ENCODE assay signal across 13 mouse cellular contexts in the genomic region with DNA sequence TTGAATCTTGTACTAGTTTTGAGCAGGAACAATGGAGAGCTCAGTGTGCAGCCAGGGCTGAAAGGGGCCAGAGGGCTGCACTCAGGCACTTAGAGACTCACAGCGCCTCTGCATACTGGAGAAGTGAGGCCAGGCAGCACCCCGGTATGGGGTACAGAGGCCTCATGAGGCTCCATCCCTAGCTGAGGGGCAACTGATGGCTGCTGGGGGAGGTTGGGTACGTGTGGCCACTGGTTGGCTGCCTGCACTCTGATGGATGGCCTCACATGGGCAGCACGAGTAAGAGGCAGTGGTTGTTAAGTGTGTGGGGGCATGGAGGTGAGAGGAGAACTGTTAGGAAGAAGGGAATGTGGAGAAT. TPM values are rescaled to one million over a fixed set of nuclear protein-coding genes. Genes with fewer than 3 reads are reported as not detected.
DNase-seq lines count a peak whose midpoint lies in the region; ATAC-seq and TF ChIP-seq lines count a peak whose summit lies in the region.
"Had no signal": no experiment of that assay in that cellular context is flagged by ENCODE, and none has a peak within 500 bp of the region (broad histone marks: within the 10 kb centered on the region; RNA-seq: fewer than 3 reads in every experiment).

No protein-coding gene starts in this region.

- no peaks in the 10 kb centered on the region for H3K9me3 ChIP-seq in heart, embryonic 10.5 days
- no peaks in the 10 kb centered on the region for H3K9me3 ChIP-seq in hindbrain, embryonic 10.5 days
- no peaks in the 10 kb centered on the region for H3K9me3 ChIP-seq in liver, postnatal 0 days (ENCODE audit: low read length)
- H3K9me3 ChIP-seq: limb, embryonic 15.5 days; neural tube, embryonic 13.5 days had no signal

- peak; percentile 34; the same call in 1 of the 2 replicates for ATAC-seq in common myeloid progenitor, adult 5-6 weeks (replicated peaks; ENCODE audit: low read depth, poor library complexity, severe bottlenecking)
- peak; percentile 55 for ATAC-seq in liver, postnatal 0 days

- peak overlapping the region; percentile 52; the same call in 1 of the 2 replicates for H3K27ac ChIP-seq in heart, embryonic 10.5 days
- H3K27ac ChIP-seq in hindbrain, embryonic 10.5 days = peak overlapping the region; percentile 76
- H3K27ac ChIP-seq in liver, postnatal 0 days (ENCODE audit: low read depth) = peak overlapping the region; percentile 52; the same call in 1 of the 2 replicates
- H3K27ac ChIP-seq: kidney, postnatal 0 days; limb, embryonic 15.5 days; neural tube, embryonic 13.5 days had no signal

- TF ChIP-seq CTCF in liver, postnatal 0 days (IDR thresholded peaks at IDR 0.05; ENCODE audit: low read depth) = no peak

- WGBS in heart, embryonic 10.5 days = 62% methylated on average over 4 of the region's 4 CpGs
- 34% methylated on average over 4 of the region's 4 CpGs for WGBS in hindbrain, embryonic 10.5 days
- 61% methylated on average over 4 of the region's 4 CpGs for WGBS in liver, postnatal 0 days (ENCODE audit: insufficient replicate concordance)

- peaks cover 45% of the 10 kb centered on the region for H3K36me3 ChIP-seq in heart, embryonic 10.5 days
- H3K36me3 ChIP-seq in hindbrain, embryonic 10.5 days = peaks cover 46% of the 10 kb centered on the region
- H3K36me3 ChIP-seq in liver, postnatal 0 days (replicated peaks; ENCODE audit: insufficient read depth, low read length) = peaks cover 19% of the 10 kb centered on the region

- no peak for TF ChIP-seq EP300 in liver, postnatal 0 days (IDR thresholded peaks at IDR 0.05; ENCODE audit: low read depth)

- intact Hi-C loops in heart, postnatal 14 days (cut with DNase I) = no loop called here

- no peak overlapping the region for H3K9ac ChIP-seq in liver, postnatal 0 days (replicated peaks)
- H3K9ac ChIP-seq: limb, embryonic 15.5 days; neural tube, embryonic 13.5 days had no signal

- no peaks in the 10 kb centered on the region for H3K27me3 ChIP-seq in heart, embryonic 10.5 days (ENCODE audit: insufficient read depth, poor library complexity, severe bottlenecking)
- no peaks in the 10 kb centered on the region for H3K27me3 ChIP-seq in hindbrain, embryonic 10.5 days (ENCODE audit: insufficient read depth, poor library complexity, severe bottlenecking)
- H3K27me3 ChIP-seq in liver, postnatal 0 days (ENCODE audit: insufficient read depth, low read length) = no peaks in the 10 kb centered on the region
- H3K27me3 ChIP-seq: limb, embryonic 15.5 days; neural tube, embryonic 13.5 days had no signal

- H3K4me3 ChIP-seq in heart, embryonic 10.5 days = 0 out of 2 replicates have a peak overlapping the region, but pooled peaks have one; percentile 18
- H3K4me3 ChIP-seq in hindbrain, embryonic 10.5 days = no peak overlapping the region
- no peak overlapping the region for H3K4me3 ChIP-seq in liver, postnatal 0 days (ENCODE audit: low read depth, low read length)
- H3K4me3 ChIP-seq: limb, embryonic 15.5 days; neural tube, embryonic 13.5 days had no signal

- peaks cover 12% of the 10 kb centered on the region for H3K4me1 ChIP-seq in heart, embryonic 10.5 days
- peaks cover 18% of the 10 kb centered on the region for H3K4me1 ChIP-seq in hindbrain, embryonic 10.5 days (replicated peaks)
- peaks cover 14% of the 10 kb centered on the region for H3K4me1 ChIP-seq in liver, postnatal 0 days (ENCODE audit: insufficient read depth)

- peak overlapping the region; percentile 48 for H3K4me2 ChIP-seq in liver, postnatal 0 days (ENCODE audit: low read depth, low read length)
- H3K4me2 ChIP-seq: limb, embryonic 15.5 days; neural tube, embryonic 13.5 days had no signal

- DNase-seq in heart, embryonic 10.5 days (ENCODE audit: low spot score) = no peak
- no peak for DNase-seq in heart, postnatal 14 days
- DNase-seq in hindbrain, embryonic 10.5 days (ENCODE audit: low spot score) = peak; percentile 21
- no peak for DNase-seq in liver, postnatal 0 days
- no peak for DNase-seq in layer of hippocampus, adult 8-10 months (ENCODE audit: low spot score in 2 of 2)
- DNase-seq in left cerebral cortex, adult 18-20 months (ENCODE audit: low spot score in 2 of 2) = no peak
- no peak for DNase-seq in c-Kit-positive CD71-positive TER-119-positive erythroid progenitor cells, embryonic 14.5 days (ENCODE audit: low spot score)
- DNase-seq: cerebellum, adult 9-11 months; gastrocnemius, postnatal 36 days had no signal

RNA-seq across cellular contexts. Expression of gene 1810049J17Rik, which starts 19.7 kb away (rescaled TPM):
- not detected in 2 replicates for polyA plus RNA-seq in heart, embryonic 10.5 days (2016; fragmentation: Nextera tagmentation; extraction: Ambion mirVana)
- total RNA-seq in heart, postnatal 14 days (2021) = under 1 TPM in 1 of 2 experiments, not detected in 1; 0.56 TPM
- 1.1 TPM in 1 of 2 replicates, not detected in the other for total RNA-seq in common myeloid progenitor, adult 5-6 weeks (2017)
- 0.76 and 1.3 TPM in 2 replicates for polyA plus RNA-seq in hindbrain, embryonic 10.5 days (2016; fragmentation: Nextera tagmentation; extraction: Ambion mirVana)
- polyA plus RNA-seq in liver, postnatal 0 days (2015; fragmentation: Nextera tagmentation; extraction: Ambion mirVana) = 0.79 and 1.1 TPM in 2 replicates
- total RNA-seq in layer of hippocampus, adult 8-10 months (2022) = 1 to 10 TPM in 1 of 4 experiments, not detected in 3; 1.6 TPM
- under 1 TPM in 1 of 2 experiments, not detected in 1; 0.87 TPM for total RNA-seq in left cerebral cortex, adult 18-20 months (2021)
- total RNA-seq: gastrocnemius, postnatal 36 days had no signal

RNA-seq across cellular contexts. Expression of gene Golph3, which starts 20.1 kb away (rescaled TPM):
- polyA plus RNA-seq in heart, embryonic 10.5 days (2016; fragmentation: Nextera tagmentation; extraction: Ambion mirVana) = 64.5 and 73.9 TPM in 2 replicates
- 10 to 100 TPM; 89.0 to 91.2 TPM for total RNA-seq in heart, postnatal 14 days (2021)
- total RNA-seq in common myeloid progenitor, adult 5-6 weeks (2017) = 98.9 and 99.8 TPM in 2 replicates
- 68.0 and 70.6 TPM in 2 replicates for polyA plus RNA-seq in hindbrain, embryonic 10.5 days (2016; fragmentation: Nextera tagmentation; extraction: Ambion mirVana)
- 35.8 and 37.2 TPM in 2 replicates for polyA plus RNA-seq in liver, postnatal 0 days (2015; fragmentation: Nextera tagmentation; extraction: Ambion mirVana)
- total RNA-seq in layer of hippocampus, adult 8-10 months (2022) = 10 to 100 TPM; 80.3 to 88.4 (median 83.4) TPM
- total RNA-seq in left cerebral cortex, adult 18-20 months (2021) = 100 to 1,000 TPM; 105 TPM
